Mouse (Mus musculus): ENCODE data around the gene Pdcd4. TPM values are rescaled to one million over a fixed set of nuclear protein-coding genes. Genes with fewer than 3 reads are reported as not detected.
"Not testable (repeated sequence)": the region's sequence is repeated elsewhere in the genome, so short reads cannot be mapped to it uniquely, and the experiment has no call there.

Gene Pdcd4
- total RNA-seq, 2 experiments from 2014 or later = 92.7 to 103 TPM

GRCm38 (mm10) chr19:53926705-53927104 is 34.7 kb downstream of the Pdcd4 start:
- intact Hi-C loops (cut with DNase I) = loop anchor here (5.0 to 10.0 kb wide), 3 partner anchors 159 to 1278 kb away; no protein-coding TSS in a partner anchor
- DNase-seq (ENCODE audit: extremely low spot score in 1 of 2, low spot score in 2 of 2) = no peak

DNA sequence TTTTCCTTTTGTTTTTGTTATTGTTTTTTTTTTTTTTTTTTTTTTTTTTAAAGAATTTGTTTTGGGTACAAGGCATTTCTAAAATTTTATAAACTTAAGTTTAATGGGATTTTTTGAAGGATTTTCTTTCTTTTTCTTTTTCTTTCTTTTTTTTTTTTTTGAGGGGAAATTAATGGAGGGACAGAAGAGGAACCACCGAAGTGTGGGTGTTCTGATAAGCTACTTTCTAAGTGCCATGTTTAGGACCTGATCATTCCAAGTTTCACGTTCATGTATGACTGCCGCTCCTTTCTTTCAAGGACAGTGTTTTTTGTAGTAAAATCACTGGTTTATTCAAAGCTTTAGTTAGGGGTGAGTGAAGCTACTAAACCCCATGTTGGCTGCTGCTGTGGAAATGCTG is 37.2 kb downstream of the Pdcd4 start:
- no peak for DNase-seq (ENCODE audit: extremely low spot score in 1 of 2, low spot score in 2 of 2)

DNA sequence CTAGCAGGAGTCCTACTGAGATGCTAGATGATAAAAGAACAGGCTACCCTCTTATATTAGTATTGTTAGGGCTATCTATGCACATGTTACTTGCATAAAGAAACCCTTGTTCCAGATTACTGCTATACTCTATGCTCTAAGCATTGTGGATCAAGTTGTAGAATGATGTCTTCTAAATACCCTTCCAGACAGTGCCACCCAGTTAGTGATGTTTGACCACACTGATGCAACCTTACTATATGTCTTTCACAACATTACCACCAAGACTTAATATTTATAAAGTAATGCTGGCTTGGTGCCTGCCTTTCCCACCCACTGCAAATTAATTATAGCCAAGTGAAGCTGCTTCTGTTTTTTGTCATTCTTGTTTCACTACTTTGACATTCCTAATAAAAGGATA is 41.0 kb downstream of the Pdcd4 start:
- intact Hi-C loops (cut with DNase I) = no loop called here
- DNase-seq (ENCODE audit: extremely low spot score in 1 of 2, low spot score in 2 of 2) = no peak

More for the DNA sequence above, 37.2 kb downstream of the Pdcd4 start:
- intact Hi-C loops (cut with DNase I) = loop anchor here (5.0 to 10.0 kb wide), 3 partner anchors 162 to 1276 kb away; no protein-coding TSS in a partner anchor

DNA sequence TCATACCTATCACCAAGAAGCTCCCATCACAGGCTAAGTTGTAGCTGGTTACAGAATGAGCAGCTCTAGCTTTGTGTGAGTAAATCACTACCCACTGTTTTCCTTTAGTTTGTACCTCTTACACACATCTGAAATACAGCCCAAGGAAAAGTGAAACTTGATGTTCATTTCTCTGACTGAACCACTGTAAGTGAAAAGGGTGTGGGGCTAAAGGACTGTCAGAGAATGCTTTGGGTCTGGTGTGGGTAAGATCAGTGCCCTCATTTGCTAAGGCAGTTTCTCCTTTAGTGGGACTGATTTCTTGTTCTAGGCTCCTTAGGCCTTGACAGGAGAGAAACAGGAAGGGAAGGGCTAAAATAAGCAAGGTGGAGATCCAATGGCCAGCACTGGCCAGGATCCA is 42.0 kb downstream of the Pdcd4 start:
- intact Hi-C loops (cut with DNase I) = no loop called here
- DNase-seq (ENCODE audit: extremely low spot score in 1 of 2, low spot score in 2 of 2) = no peak

DNA sequence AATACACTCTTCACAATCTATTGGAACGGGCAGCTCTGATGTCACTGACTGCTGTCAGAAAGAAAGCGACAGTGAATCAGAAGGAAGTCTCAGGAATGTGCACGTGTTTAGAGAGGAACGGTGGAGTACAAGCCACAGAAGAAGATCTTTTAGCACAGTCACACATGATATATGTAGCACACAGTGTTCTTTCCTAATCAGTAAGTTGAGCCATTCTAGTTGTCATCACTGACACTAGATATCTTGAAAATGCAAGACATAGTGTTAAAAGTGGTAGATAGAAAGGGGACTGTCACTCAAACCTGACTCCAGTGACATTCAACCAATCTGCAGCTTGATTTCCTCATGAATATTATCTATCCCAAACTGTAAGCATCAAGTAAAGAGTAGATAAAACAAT is 47.4 kb downstream of the Pdcd4 start:
- intact Hi-C loops (cut with DNase I) = no loop called here

GRCm38 (mm10) chr19:53941139-53941538 is 49.1 kb downstream of the Pdcd4 start:
- no peak for DNase-seq (ENCODE audit: extremely low spot score in 1 of 2, low spot score in 2 of 2)
- intact Hi-C loops (cut with DNase I) = loop anchor here (5.0 to 10.0 kb wide), 2 partner anchors 1121 to 1254 kb away; no protein-coding TSS in a partner anchor

More for the DNA sequence above, 47.4 kb downstream of the Pdcd4 start:
- DNase-seq (ENCODE audit: extremely low spot score in 1 of 2, low spot score in 2 of 2) = no peak

DNA sequence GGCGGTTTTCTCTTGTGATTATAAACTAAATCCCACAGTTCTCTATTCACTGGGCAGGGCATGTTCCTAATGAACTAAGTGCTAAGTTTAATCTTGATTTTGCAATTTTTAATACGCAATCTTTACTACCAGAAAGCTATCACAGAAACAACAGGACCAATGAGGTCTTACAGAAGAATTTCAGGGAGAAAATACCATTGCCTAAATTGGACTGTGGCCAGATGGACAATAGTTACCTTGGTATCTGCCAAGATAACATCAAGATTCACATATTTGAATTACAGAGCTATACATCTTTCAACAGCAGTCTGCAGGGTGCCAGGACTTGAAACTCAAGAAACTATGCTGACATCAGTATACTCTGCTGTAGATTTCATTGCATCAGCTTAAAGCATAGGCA is 50.3 kb downstream of the Pdcd4 start:
- intact Hi-C loops (cut with DNase I) = loop anchor here (5.0 to 10.0 kb wide), 2 partner anchors 1120 to 1252 kb away; no protein-coding TSS in a partner anchor
- DNase-seq (ENCODE audit: extremely low spot score in 1 of 2, low spot score in 2 of 2) = no peak

DNA sequence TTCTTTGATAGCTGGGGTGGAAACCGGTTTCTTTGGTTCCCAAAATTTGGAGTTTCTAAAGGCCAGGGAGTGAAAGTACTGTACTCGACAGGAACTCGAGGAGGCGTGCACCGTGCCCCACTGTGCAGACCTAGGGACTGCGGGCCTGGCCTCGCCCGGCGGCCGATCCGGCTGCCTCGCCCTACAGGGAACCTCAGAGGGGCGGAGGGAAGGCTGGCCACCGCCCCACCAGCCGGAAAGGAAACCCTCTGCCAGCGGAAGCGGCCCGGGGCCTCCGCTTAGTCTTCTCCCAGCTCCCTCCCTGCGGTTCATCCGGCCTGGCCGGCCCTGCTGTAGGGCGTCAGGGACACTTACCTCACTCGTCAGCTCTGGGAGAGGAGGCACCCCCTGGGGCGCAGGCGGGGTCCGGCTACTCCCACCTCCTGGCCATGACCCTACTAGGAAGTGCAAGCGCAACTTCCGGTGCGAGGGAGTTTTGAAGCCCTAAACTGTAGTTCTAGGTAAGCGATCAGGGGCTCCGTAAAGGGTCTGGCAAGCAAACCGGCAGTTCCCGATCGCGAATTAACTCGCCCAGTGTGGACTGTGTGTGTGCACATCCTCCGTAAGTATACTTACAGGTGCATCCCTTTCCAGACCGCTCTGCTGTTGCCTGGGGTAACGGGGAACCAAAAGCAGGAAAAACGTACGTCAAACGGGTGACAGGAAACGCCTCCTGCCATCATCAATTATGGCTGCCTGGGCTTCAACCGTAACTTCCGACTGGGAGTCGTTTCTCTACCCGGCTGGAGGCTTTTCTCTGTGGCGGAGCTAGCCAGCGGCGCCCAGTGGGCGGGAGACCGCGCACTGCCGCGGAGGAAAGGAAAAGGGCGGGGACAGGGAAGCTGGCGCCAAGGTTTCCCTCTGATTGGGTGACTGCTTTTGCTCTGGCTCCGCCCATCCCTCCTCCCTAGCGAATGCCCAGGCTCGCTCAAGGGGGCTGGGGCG is 52.1 kb downstream of the Pdcd4 start, which contains the start of the genes Shoc2 and Bbip1:
TSS of gene Shoc2 (plus strand) at position 505 of the 984 bp plus-strand sequence.
TSS of gene Bbip1 (minus strand) at position 826 of the 984 bp plus-strand sequence.
- peak; percentile 99 to 100 for DNase-seq (ENCODE audit: extremely low spot score in 1 of 2, low spot score in 2 of 2)
- intact Hi-C loops (cut with DNase I) = loop anchor here (5.0 to 10.0 kb wide), 2 partner anchors 1118 to 1251 kb away; no protein-coding TSS in a partner anchor

DNA sequence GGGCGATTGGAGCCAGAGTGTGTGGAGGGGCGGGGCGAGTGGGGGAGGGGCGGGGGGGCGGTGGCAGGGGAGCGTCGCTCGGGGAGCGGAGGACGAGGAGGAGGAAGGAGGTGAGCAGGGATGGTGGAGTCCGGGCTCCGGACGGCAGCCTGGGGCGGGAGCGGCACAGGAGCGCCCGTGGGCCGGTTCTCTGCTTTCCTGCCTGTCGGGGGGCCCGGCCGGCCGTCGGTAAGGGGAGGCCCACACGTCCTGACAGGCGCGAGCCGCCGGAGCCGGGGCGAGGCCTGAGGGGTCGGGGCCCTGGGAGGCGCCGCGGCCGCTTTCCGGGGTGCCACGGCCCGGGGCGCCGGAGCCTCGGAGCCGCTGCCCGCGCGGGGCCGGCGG is 52.7 kb downstream of the Pdcd4 start:
- DNase-seq (ENCODE audit: extremely low spot score in 1 of 2, low spot score in 2 of 2) = no peak
- intact Hi-C loops (cut with DNase I) = loop anchor here (5.0 to 10.0 kb wide), 2 partner anchors 1118 to 1250 kb away; no protein-coding TSS in a partner anchor

GRCm38 (mm10) chr19:53945171-53946042 is 53.4 kb downstream of the Pdcd4 start:
- DNase-seq (ENCODE audit: extremely low spot score in 1 of 2, low spot score in 2 of 2) = peak; percentile 23 to 73
- intact Hi-C loops (cut with DNase I) = loop anchor here (10.0 kb wide), 1 partner anchor 1249 kb away; no protein-coding TSS in a partner anchor

DNA sequence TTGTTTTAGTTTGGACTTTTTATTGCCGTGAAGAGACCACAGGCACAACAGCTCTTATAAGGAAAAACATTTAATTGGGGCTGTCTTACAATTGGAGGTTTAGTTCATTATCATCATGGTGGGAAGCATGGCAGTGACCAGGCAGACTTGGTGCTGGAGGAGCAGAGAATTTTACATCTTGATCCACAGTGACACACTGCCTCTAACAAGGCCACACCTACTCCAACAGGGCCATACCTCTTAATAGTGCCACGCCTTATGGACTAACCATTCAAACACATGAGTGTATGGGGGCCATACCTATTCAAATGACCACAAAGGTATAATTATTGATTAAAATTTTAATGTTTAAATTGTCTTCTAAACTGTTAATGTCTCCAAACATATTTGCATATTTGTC is 65.5 kb downstream of the Pdcd4 start:
- intact Hi-C loops (cut with DNase I) = no loop called here
- no peak for DNase-seq (ENCODE audit: extremely low spot score in 1 of 2, low spot score in 2 of 2)

DNA sequence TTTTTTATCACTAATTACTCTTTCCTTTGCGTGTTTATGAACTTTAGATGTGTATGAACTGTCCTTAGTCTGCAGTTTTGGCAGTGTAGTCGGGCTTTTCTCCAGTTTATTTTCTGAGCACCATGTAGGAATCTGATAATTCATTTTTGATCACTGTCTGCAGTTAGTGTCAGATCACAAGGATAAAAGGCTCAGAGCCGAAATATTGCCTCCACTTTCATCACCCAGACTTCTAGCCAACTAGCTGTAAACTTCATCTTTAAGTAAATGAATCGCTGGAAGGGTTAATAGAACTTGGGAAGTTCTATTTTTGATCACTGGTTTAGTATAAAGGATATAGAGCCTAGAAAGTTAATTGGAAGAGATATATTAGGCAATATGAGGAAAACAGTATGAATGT is 70.5 kb downstream of the Pdcd4 start:
- intact Hi-C loops (cut with DNase I) = no loop called here
- no peak for DNase-seq (ENCODE audit: extremely low spot score in 1 of 2, low spot score in 2 of 2)

- intact Hi-C loops (cut with DNase I); DNase-seq (ENCODE audit: extremely low spot score in 1 of 2, low spot score in 2 of 2): not testable (repeated sequence)
Measured at GRCm38 (mm10) chr19:53964347-53964746, 72.3 kb downstream of the Pdcd4 start.

DNA sequence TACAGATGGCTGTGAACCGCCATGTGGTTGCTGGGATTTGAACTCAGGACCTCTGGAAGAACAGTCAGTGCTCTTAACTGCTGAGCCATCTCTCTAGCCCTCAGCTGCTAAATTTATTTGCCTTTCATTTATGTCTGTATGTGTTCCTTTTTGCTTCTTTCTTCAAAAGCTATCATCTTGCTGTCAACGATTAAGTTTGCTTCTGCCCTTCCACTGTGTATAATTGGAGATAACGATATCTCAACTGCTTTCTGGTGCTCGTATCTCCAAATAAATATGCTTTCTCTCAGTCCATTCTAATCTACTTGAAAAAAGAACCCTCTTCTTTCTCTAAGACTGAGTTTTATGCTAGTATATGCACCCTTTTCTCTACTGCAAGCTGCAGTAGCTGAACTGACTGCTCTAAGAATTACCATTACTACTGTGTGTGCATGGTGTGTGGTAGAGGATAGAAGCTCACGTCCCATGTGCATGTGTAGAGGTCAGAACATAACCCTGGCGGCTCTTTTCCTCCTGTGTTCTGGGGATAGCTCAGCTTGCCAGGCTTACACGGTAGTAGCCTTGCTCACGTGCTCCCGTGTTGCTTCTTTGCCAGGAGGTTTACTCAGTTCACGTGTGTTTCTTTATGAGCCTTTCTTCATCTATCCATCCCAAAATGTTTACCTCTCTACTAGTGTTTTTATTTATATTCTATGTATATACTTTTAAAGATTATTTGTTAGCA is 73.0 kb downstream of the Pdcd4 start:
- intact Hi-C loops (cut with DNase I) = no loop called here
- DNase-seq (ENCODE audit: extremely low spot score in 1 of 2, low spot score in 2 of 2) = no peak

DNA sequence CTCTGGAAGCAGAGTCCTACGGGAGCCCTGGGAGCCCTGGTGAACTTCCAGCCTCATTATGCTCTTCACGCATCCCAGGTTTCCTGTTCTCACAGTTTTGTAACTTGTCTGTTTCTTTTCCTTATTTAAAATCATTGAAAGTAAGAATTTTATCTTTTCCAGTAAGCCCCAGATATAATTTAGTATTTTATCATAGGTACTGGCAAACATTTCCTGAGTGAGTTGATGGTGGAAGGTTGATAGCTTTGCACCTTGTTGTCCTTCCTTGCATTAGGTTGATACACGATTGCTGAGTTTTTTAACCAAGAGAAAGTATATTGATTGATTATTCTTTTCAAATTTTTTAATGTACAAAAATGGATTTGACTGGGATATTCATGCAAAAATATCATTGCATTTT is 77.2 kb downstream of the Pdcd4 start:
- no peak for DNase-seq (ENCODE audit: extremely low spot score in 1 of 2, low spot score in 2 of 2)
- intact Hi-C loops (cut with DNase I) = no loop called here

- DNase-seq (ENCODE audit: extremely low spot score in 1 of 2, low spot score in 2 of 2) = no peak
- intact Hi-C loops (cut with DNase I) = no loop called here
Measured at GRCm38 (mm10) chr19:53971938-53972337, 79.9 kb downstream of the Pdcd4 start.

- intact Hi-C loops (cut with DNase I) = no loop called here
- no peak for DNase-seq (ENCODE audit: extremely low spot score in 1 of 2, low spot score in 2 of 2)
Measured at GRCm38 (mm10) chr19:53973656-53974055, 81.6 kb downstream of the Pdcd4 start.

Measured in left cerebral cortex, postnatal 10 days (tissue).